Mouse (Mus musculus): ENCODE data around the gene Arhgef3. TPM values are rescaled to one million over a fixed set of nuclear protein-coding genes. Genes with fewer than 3 reads are reported as not detected.

The Arhgef3 gene
- polyA plus RNA-seq, 1 experiment from 2014 or later: 26.6 TPM

Small RNA genes lying within 50 kb of the gene (microRNA-seq; reads per million reads assigned to microRNA genes)
- gene Gm23633: not detected

Other genes starting within 250 kb of the Arhgef3 start
- gene Asb14, start 220.3 kb upstream of the Arhgef3 start, polyA plus RNA-seq (2016; fragmentation: Nextera tagmentation; extraction: Ambion mirVana): 0.18 TPM in 1 of 2 replicates, not detected in the other
- 45.7 and 47.5 TPM in 2 replicates for gene Appl1, start 143.7 kb upstream of the Arhgef3 start, polyA plus RNA-seq (2016; fragmentation: Nextera tagmentation; extraction: Ambion mirVana)
- gene Hesx1, start 120.5 kb upstream of the Arhgef3 start, polyA plus RNA-seq (2016; fragmentation: Nextera tagmentation; extraction: Ambion mirVana): 0.22 TPM in 1 of 2 replicates, not detected in the other
- gene Il17rd, start 76.0 kb upstream of the Arhgef3 start, polyA plus RNA-seq (2016; fragmentation: Nextera tagmentation; extraction: Ambion mirVana): 13.5 and 15.5 TPM in 2 replicates

Measured in limb, embryonic 12.5 days (tissue).